Mouse (Mus musculus): ENCODE measurements around the gene Gm3233.
"Not testable (repeated sequence)": the region's sequence is repeated elsewhere in the genome, so short reads cannot be mapped to it uniquely, and the experiment has no call there.

The Gm3233 gene

GRCm38 (mm10) chr10:77759582-77759981 lies at the start of gene Gm3233:
Gm3233 (minus strand) TSS chr10:77759682.
- in situ Hi-C loops (cut with MboI): not testable (repeated sequence)

GRCm38 (mm10) chr10:77804095-77804494 lies 44.6 kb upstream of the Gm3233 start:
- in situ Hi-C loops (cut with MboI): no loop called here

- in situ Hi-C loops (cut with MboI): no loop called here
Measured at GRCm38 (mm10) chr10:77798921-77799508, 39.5 kb upstream of the Gm3233 start, which contains the start of gene Gm19668. Gm19668 (minus strand) TSS chr10:77799133.

GRCm38 (mm10) chr10:77798164-77798920 lies 38.9 kb upstream of the Gm3233 start:
- in situ Hi-C loops (cut with MboI): not testable (repeated sequence)

- in situ Hi-C loops (cut with MboI): no loop called here
Measured at GRCm38 (mm10) chr10:77797677-77798076, 38.2 kb upstream of the Gm3233 start.

GRCm38 (mm10) chr10:77794976-77795375 lies 35.5 kb upstream of the Gm3233 start, which contains the start of gene Gm9639:
Gm9639 (minus strand) TSS chr10:77795076.
- in situ Hi-C loops (cut with MboI): no loop called here

- in situ Hi-C loops (cut with MboI): no loop called here
Measured at GRCm38 (mm10) chr10:77788621-77789020, 29.1 kb upstream of the Gm3233 start.

GRCm38 (mm10) chr10:77787876-77788275 lies 28.4 kb upstream of the Gm3233 start, which contains the start of gene Gm7137:
Gm7137 (minus strand) TSS chr10:77788200.
- in situ Hi-C loops (cut with MboI): not testable (repeated sequence)

- in situ Hi-C loops (cut with MboI): not testable (repeated sequence)
Measured at GRCm38 (mm10) chr10:77783396-77783795, 23.9 kb upstream of the Gm3233 start.

- in situ Hi-C loops (cut with MboI): not testable (repeated sequence)
Measured at GRCm38 (mm10) chr10:77782442-77782841, 23.0 kb upstream of the Gm3233 start, which contains the start of gene Gm3250. Gm3250 (minus strand) TSS chr10:77782542.

- in situ Hi-C loops (cut with MboI): not testable (repeated sequence)
Measured at GRCm38 (mm10) chr10:77776844-77777243, 17.4 kb upstream of the Gm3233 start, which contains the start of gene Gm7138. Gm7138 (minus strand) TSS chr10:77776944.

GRCm38 (mm10) chr10:77772142-77772541 lies 12.7 kb upstream of the Gm3233 start:
- in situ Hi-C loops (cut with MboI): not testable (repeated sequence)

- in situ Hi-C loops (cut with MboI): not testable (repeated sequence)
Measured at GRCm38 (mm10) chr10:77771225-77771624, 11.7 kb upstream of the Gm3233 start, which contains the start of gene Gm3238. Gm3238 (minus strand) TSS chr10:77771325.

GRCm38 (mm10) chr10:77769727-77770126 lies 10.2 kb upstream of the Gm3233 start:
- in situ Hi-C loops (cut with MboI): no loop called here

- in situ Hi-C loops (cut with MboI): no loop called here
Measured at GRCm38 (mm10) chr10:77753448-77753847, 6.0 kb downstream of the Gm3233 start.

- in situ Hi-C loops (cut with MboI): not testable (repeated sequence)
Measured at GRCm38 (mm10) chr10:77752312-77752711, 7.2 kb downstream of the Gm3233 start.

- in situ Hi-C loops (cut with MboI): not testable (repeated sequence)
Measured at GRCm38 (mm10) chr10:77751254-77751653, 8.2 kb downstream of the Gm3233 start, which contains the start of gene Gm9736. Gm9736 (minus strand) TSS chr10:77751354.

GRCm38 (mm10) chr10:77750686-77751085 lies 8.8 kb downstream of the Gm3233 start:
- in situ Hi-C loops (cut with MboI): not testable (repeated sequence)

GRCm38 (mm10) chr10:77741924-77742688 lies 17.4 kb downstream of the Gm3233 start, which contains the start of gene Gm18596:
Gm18596 (minus strand) TSS chr10:77742638.
- in situ Hi-C loops (cut with MboI): not testable (repeated sequence)

GRCm38 (mm10) chr10:77738929-77739328 lies 20.6 kb downstream of the Gm3233 start:
- in situ Hi-C loops (cut with MboI): no loop called here

GRCm38 (mm10) chr10:77735928-77736327 lies 23.6 kb downstream of the Gm3233 start:
- in situ Hi-C loops (cut with MboI): no loop called here

- in situ Hi-C loops (cut with MboI): no loop called here
Measured at GRCm38 (mm10) chr10:77729241-77729640, 30.2 kb downstream of the Gm3233 start.

All from mature B cell (primary cell).